Mouse (Mus musculus) layer of hippocampus, adult 2 months (tissue): ENCODE measurements around the gene Stx1a. TPM values are rescaled to one million over a fixed set of nuclear protein-coding genes. Genes with fewer than 3 reads are reported as not detected.

Experiments used
- DNase-seq, 2 experiments: peaks; one replicate each; pipeline ENCODE4 v3.0.0; 2022; ENCODE audit warnings: low spot score in 2 of 2
- H3K27ac ChIP-seq: fragments of 200-600 bp; 2 replicates; pipeline ENCODE4 v1.8.1; 2022
- H3K4me3 ChIP-seq: fragments of 200-600 bp; 2 replicates; pipeline ENCODE4 v1.8.1; 2022; ENCODE audit warnings: mild to moderate bottlenecking
- CTCF ChIP-seq: fragments of 200-600 bp; conservative IDR thresholded peaks from 2 replicates; pipeline ENCODE4 v1.8.1; 2022; ENCODE audit warnings: antibody characterized with exemption, mild to moderate bottlenecking, moderate library complexity
- long read RNA-seq, 2 experiments: library from polyadenylated mRNA; stranded (forward); transcript quantifications; one replicate each; pipeline ENCODE4 v2.0.0; 2021; ENCODE audit warnings: borderline mapping rate in 2 of 2
- total RNA-seq, 2 experiments: library from RNA; stranded (reverse); gene quantifications; 2 replicates each; pipeline ENCODE4 v1.2.3; 2021

Gene Stx1a
- total RNA-seq = 10 to 100 TPM; 92.3 to 97.6 TPM
- long read RNA-seq, experiment 1, transcript Stx1a-201 (10 exons, 2,162 nt) = major isoform, 80 of 95 reads
- long read RNA-seq, experiment 1, partial matches to known transcripts = 8 of 95 reads
- long read RNA-seq, experiment 1, other reads (novel, unspliced or antisense) = 7 of 95 reads
- long read RNA-seq, experiment 2, transcript Stx1a-201 (10 exons, 2,162 nt) = major isoform, 120 of 148 reads
- long read RNA-seq, experiment 2, partial matches to known transcripts = 12 of 148 reads
- long read RNA-seq, experiment 2, other reads (novel, unspliced or antisense) = 16 of 148 reads

DNA sequence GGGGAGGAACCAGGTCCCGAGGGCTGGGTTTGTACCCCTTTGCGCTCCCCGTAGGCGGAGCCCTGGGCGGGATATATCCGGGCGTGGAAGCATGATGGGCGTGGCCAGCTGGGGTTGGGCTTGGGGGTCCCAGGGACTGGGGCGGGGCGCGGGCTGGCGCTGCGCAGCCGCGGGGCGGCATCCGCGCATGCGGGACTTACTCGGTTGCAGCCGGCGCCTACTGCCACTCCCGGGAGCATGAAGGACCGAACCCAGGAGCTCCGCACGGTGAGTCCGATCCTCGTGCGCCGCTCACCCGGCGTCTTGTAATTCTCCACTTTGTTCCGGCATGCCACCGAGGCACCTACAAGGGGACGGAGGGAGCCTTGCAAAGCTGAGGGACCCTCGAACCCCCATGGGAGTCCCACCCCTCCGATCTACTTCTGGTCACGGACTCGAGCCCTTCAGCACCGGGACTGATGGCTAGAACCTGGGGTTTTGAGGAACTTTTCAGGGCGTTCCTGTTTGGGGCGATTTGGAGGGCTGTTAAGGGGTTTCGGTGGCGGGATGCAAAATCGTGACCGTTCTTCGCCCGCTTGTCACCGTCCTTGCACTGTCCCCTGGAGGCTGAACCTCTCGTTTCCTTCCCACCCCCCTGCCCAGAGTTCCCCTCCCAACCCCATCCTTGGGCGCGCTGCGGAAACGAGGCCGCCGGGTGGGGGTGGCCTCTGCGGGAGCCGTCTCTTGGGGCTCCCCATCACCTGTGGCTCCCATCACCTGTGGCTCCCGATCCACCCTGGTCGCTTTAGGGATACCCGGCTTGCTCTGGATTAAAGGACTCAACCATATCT lies at the start of gene Stx1a:
Stx1a (plus strand) TSS at position 139 of the 830 bp plus-strand sequence.
- no peak for TF ChIP-seq CTCF
- Histone ChIP-seq H3K27ac (peak within 1 kb of the TSS; percentile 83), H3K4me3 (peak within 1 kb of the TSS; percentile 98)
- DNase-seq = peak; percentile 87 to 91

DNA sequence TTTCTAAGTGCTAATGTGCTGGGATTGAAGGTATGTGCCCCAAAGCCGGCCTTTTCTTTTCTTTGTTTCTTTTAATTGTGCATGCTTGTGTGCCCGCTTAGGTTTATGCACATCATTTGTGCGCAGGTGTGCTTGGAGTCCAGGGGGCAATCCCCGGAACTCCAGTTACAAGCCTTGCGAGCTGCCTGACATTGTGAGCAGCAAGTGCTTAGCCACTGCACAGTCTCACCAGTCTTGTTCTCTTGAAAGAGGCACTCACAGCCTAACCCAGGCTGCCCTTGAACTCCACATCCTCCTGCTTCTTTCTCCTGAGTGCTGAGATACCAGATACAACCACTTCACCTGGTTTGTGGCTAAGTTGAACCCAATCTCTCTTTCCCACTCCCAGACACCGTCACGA lies 49.8 kb upstream of the Stx1a start:
- DNase-seq = no peak

DNA sequence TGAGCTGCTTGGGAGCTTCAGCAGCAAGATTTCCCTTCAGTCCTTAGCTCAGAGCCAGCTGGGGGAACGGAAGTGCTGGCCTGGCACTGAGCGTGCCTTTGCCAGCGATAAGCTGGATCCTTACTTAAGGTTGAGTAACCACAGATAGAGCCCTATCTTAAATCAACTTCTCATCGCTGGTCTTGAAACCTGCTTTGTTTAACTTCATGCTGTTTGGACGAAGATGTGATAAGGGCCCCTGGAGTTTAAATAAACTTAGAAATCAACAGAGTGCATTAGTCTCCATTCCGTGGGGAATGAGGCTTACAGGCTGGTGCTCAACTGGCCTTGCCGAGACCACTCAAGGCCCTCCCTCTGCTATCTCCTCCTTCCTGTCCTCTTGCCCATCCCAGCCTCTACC lies 49.0 kb upstream of the Stx1a start:
- TF ChIP-seq CTCF = no peak
- no peak for DNase-seq
- Histone ChIP-seq H3K4me3 (no peak overlapping the region), H3K27ac (no peak overlapping the region)

More for the DNA sequence above, 49.8 kb upstream of the Stx1a start:
- no peak for TF ChIP-seq CTCF
- Histone ChIP-seq H3K27ac (no peak overlapping the region), H3K4me3 (no peak overlapping the region)

DNA sequence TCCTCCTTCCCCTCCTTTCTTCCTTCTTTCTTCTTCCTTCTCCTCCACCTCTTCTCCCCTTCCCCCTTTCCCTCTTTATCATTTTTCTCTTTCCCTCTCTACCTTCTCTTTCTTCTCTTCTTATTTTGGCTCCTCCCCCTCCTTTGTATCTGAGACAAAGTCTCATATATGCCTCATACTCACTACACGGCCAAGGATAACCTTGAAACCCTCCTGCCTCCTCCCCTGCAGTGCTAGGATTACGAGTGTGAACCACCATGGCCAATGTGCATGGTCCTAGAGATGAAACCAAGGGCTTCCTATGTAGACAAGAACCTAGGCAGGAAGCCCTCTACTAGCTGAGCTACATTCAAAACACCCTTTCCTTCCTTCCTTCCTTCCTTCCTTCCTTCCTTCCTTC lies 48.4 kb upstream of the Stx1a start:
- Histone ChIP-seq H3K27ac (no peak overlapping the region), H3K4me3 (no peak overlapping the region)
- TF ChIP-seq CTCF = no peak
- no peak for DNase-seq

DNA sequence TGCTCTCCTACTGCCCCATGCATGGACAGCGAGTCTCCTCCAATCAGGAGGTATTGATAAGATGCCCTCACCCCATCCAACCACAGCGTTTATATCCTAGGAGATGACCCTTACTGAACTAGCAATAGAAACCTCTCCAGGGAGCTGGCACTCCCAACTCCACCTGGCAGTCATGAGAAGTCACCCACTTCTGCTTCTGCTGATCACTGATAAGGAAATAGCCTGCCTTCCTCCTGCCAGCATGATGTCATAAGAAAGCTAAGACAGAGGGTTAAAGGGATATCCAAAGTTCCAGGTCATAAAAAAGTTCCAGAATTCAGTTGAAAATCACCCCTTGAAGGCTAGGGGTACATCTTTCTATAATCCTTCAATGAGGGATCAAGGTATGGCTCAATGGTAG lies 47.1 kb upstream of the Stx1a start:
- Histone ChIP-seq H3K4me3 (no peak overlapping the region), H3K27ac (no peak overlapping the region)
- DNase-seq = no peak
- TF ChIP-seq CTCF = no peak

DNA sequence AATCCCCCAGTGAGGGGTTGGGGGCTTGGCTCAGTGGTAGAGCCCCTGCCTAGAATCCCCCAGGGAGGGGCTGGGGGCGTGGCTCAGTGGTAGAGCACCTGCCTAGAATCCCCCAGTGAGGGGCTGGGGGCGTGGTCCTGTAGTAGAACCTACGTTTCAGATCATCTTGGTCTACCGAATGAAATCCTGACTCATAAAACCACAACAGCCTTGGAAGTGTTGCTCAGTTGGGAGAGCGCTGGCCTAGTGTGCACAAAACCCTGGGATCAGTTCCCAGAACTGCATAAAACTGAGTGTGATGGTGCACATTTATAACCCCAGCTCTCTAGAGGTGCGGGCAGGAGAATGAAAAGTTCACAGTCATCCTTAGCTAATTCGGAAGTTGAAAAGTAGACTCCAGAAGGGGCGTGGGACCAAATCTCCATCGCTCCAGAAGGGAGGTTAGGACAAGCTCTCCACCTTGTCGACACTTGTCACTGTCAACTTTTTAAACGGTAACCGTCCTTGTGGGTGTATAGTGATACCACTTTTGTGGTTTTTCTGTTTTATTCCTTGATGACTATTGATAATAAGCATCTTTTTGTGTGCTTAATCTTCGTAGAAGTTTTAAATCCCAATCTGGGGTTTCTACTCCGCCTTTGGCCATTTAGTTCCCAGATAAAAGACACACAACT lies 46.6 kb upstream of the Stx1a start:
- DNase-seq = no peak
- Histone ChIP-seq H3K27ac (no peak overlapping the region), H3K4me3 (no peak overlapping the region)
- no peak for TF ChIP-seq CTCF

DNA sequence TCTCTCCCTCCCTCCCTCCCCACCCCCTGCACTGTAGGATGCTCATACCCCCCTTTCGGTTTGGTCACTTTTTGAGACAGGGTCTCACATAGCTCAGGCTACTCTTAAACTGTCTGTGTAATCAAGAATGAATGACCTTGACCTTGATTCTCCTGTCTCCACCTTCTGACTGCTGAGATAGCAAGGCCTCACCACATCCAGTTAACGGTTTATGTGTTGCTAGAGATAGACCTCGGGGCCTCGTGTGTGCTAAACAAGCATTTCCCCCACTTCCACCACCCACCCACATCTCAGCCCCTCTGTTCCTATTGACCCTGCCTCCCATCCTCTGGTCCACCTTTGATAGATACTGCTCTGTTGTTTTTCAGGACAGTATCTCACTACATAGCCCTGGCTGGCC lies 45.4 kb upstream of the Stx1a start:
- Histone ChIP-seq H3K27ac (no peak overlapping the region), H3K4me3 (no peak overlapping the region)
- no peak for TF ChIP-seq CTCF
- no peak for DNase-seq

DNA sequence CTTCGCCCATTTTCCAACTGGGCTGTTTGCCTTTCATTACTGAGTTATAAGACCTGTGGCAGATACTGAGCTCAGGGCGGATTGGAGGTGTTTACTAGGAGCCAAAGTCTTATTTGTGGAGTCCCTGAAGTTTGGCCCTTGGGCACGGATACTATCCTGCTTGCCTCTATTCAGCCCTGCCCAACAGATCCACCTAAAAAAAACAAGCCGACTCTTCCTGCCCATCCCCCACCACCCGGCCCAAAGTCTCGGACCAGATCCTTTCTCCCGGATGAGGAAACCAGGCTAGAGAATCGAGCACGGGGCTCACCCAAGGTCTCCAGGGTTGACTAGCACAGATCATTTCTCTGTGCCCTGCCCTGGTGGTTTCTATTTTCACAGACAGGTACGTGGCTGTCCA lies 42.1 kb upstream of the Stx1a start:
- no peak overlapping the region for H3K27ac ChIP-seq
- TF ChIP-seq CTCF = no peak
- no peak overlapping the region for H3K4me3 ChIP-seq
- no peak for DNase-seq

DNA sequence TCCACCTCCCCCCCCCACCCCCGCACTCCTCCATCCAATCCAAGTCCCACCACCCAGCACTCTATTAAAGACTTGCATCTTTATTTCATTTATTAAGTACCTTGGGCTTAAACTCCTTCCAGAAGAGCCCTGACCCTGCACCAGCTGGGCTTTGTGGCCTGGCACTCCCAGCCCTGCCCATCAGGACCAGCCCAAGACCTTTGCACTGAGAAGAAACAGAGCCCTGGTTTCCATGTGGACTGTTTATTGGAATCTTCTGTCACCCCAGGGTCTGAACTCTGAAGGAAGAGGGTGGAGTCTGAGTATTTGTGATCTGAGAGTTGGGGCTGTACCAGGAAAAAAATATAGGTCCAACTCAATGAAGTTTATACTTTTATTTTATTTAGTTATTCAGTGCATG lies 40.2 kb upstream of the Stx1a start:
- no peak for DNase-seq
- no peak overlapping the region for H3K27ac ChIP-seq
- H3K4me3 ChIP-seq = no peak overlapping the region
- TF ChIP-seq CTCF = no peak

DNA sequence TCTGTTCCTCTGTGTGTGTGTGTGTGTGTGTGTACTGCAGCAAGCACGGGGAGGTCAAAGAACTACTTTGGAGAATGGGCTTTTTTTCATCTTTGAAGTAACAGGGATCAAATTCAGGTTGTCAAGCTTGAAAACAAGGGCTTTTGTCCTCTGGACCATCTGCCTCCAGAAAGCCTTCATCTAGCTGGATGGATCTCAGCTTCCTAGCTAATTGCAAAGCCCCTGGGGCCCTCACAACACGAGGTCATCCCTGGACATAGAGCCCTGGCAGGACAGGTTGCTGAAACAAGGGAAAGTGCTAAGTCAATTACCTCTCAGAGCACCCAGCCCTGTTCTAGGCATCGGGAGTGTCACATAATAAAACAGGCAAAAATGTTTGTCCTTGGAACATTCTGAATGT lies 39.5 kb upstream of the Stx1a start:
- DNase-seq = no peak
- Histone ChIP-seq H3K27ac (no peak overlapping the region), H3K4me3 (no peak overlapping the region)
- no peak for TF ChIP-seq CTCF

DNA sequence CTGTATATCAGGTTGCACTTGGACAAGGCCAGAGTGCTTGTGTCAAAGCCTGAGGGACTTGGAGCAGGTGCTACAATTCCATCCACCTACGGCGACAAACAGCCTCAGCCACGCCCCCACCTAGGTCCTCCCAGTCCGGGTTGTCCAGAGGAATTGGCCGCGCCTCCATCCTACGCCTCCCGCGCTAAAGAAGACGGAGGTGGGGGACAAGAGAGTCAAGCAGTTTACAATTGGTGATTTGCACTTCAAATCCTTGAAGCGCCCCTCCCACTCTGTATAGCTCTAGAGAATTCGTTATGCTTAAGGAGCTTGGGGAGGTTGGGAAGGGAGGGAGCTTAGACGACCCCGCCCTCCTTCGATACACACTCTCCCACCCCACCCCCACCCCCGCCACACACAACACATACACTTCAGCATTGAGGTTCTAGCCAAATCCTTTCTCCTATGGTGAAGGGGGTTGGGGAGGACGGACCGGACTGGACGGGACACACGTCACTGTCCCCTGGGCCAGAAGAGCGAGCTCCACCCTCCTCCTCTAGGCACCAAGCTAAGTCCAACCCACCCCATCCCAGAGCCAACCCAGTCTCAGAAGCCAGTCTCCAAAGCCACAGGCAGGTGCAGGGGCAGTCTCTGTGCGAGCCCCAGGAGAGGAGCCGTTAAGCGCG lies 37.5 kb upstream of the Stx1a start, which contains the start of gene Cldn3:
Cldn3 (plus strand) TSS at position 582 of the 665 bp plus-strand sequence.
- TF ChIP-seq CTCF = no peak
- no peak within 1 kb of the TSS for H3K27ac ChIP-seq
- DNase-seq = no peak
- peak within 1 kb of the TSS; percentile 30 for H3K4me3 ChIP-seq

DNA sequence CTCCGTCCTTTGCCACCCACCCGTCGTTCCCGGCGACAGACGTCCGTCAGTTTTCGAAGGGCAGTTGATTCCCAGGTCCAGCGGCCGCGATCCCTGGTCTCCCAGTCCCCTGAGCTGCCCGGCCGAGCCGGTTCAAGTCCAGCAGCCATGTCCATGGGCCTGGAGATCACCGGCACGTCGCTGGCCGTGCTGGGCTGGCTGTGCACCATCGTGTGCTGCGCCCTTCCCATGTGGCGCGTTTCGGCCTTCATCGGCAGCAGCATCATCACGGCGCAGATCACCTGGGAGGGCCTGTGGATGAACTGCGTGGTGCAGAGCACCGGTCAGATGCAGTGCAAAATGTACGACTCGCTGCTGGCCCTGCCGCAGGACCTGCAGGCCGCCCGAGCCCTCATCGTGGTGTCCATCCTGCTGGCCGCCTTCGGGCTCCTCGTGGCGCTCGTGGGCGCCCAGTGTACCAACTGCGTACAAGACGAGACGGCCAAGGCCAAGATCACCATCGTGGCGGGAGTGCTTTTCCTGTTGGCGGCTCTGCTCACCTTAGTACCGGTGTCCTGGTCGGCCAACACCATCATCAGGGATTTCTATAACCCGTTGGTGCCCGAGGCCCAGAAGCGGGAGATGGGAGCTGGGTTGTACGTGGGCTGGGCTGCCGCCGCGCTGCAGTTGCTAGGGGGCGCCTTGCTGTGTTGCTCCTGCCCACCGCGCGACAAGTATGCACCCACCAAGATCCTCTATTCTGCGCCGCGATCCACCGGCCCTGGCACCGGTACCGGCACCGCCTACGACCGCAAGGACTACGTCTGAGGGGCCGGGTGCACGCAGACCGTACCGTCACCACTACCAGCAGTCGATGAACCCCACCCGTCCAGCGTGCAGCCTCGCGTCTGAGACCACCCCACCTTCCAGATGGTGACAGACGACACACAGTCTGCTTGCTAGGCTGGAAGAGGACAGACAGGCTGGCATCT lies 36.7 kb upstream of the Stx1a start:
- Histone ChIP-seq H3K27ac (no peak overlapping the region), H3K4me3 (peak overlapping the region; percentile 30)
- DNase-seq = no peak
- peak; percentile 33 for TF ChIP-seq CTCF
